Mouse (Mus musculus) cortical plate, adult 2 months (tissue): Measurements from ENCODE around the gene Ten1. TPM values are rescaled to one million over a fixed set of nuclear protein-coding genes. Genes with fewer than 3 reads are reported as not detected.

Source experiments
- H3K27ac ChIP-seq: fragments of 200-500 bp; 2 replicates; pipeline ENCODE4 v1.5.1; 2012; ENCODE audit warnings: low read length, control low read depth, inconsistent platforms; ENCODE audit not compliant: insufficient read depth
- H3K4me1 ChIP-seq: fragments of 200-500 bp; 2 replicates; pipeline ENCODE4 v1.6.1; 2011; ENCODE audit warnings: low read length; ENCODE audit not compliant: control insufficient read depth, insufficient read depth
- H3K4me3 ChIP-seq: fragments of 200-500 bp; 2 replicates; pipeline ENCODE4 v1.5.1; 2011; ENCODE audit warnings: mild to moderate bottlenecking, low read length, control low read depth; ENCODE audit not compliant: insufficient read depth
- CTCF ChIP-seq: fragments of 200-500 bp; IDR thresholded peaks from 2 replicates; pipeline ENCODE4 v1.5.1; 2011; ENCODE audit warnings: mild to moderate bottlenecking, control low read depth, low read length; ENCODE audit not compliant: insufficient read depth; ENCODE audit errors: extremely low read depth
- POLR2A ChIP-seq: fragments of 200-500 bp; IDR thresholded peaks from 2 replicates; pipeline ENCODE4 v1.6.1; 2011; ENCODE audit warnings: mild to moderate bottlenecking, low read length, control low read depth; ENCODE audit not compliant: insufficient read depth; ENCODE audit errors: extremely low read depth
- polyA plus RNA-seq: library from polyadenylated mRNA; depleted of rRNA; stranded (reverse); fragments of >200 nt; gene quantifications from 2 replicates; pipeline ENCODE4 v1.2.3, GENCODE M21; 2012

Gene Ten1
- polyA plus RNA-seq, 1 experiment, result 56.1 TPM

- no peak for TF ChIP-seq CTCF
- TF ChIP-seq POLR2A, result no peak
Observed at GRCm38 (mm10) chr11:116210696-116211095, 12.0 kb downstream of the Ten1 start.

GRCm38 (mm10) chr11:116212847-116213246 is 14.2 kb downstream of the Ten1 start:
- Histone ChIP-seq H3K27ac (no peak overlapping the region), H3K4me3 (no peak overlapping the region), H3K4me1 (no peaks in the 10 kb centered on the region)
- TF ChIP-seq POLR2A (no peak), CTCF (no peak)

More at GRCm38 (mm10) chr11:116210696-116211095, 12.0 kb downstream of the Ten1 start:
- H3K27ac ChIP-seq, result no peak overlapping the region
- no peak overlapping the region for H3K4me3 ChIP-seq
- no peaks in the 10 kb centered on the region for H3K4me1 ChIP-seq

DNA sequence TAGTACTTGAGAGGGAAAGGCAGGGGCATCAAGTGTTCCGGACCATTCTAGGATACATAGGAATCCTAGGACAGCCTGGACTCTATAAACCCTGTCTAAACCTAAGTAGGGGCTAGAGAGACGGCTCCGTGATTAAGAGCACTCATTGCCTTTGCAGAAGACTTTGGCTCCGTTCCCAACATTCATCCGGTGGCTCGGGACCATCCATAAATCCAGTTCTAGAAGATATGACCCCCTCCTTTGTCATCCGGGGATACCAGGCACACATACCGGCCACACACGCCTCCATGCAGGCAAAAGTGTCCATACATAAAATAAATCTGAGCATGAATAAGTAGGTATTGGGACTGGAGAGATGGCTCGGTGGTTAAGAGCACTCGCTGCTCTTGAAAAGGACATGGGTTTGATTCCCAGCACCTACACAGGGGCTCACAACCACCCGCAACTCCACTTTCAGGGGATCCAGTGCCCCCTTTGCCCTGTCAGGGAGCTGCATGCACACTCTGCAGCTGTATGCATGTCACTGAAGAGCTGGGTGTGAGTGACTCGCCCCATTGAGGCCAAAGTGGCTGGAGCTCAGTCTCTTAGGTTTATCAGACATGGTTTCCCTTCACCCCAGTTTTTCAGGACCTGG is 15.3 kb downstream of the Ten1 start:
- TF ChIP-seq POLR2A (no peak), CTCF (no peak)

DNA sequence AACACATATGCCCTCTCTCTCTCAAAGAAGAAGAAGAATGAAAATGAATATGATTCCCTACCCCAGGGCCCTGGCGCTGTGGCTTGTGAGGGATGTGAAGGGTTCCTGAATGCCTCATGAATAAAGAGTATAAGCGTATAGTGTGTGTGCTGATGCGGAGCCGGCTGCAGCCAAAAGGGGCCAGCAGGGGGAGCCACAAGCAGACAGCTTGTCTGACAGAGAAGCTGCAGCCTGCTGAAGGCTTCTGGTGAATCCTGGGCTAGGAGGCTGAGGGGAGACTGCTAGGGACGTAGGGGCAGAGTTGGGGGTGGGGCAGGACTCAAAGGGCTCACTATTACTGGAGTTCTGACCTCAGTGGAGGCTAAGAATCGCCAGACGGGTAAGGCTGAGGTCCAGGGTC is 16.5 kb downstream of the Ten1 start:
- Histone ChIP-seq H3K4me1 (peaks cover 5% of the 10 kb centered on the region; the same call in 1 of the 2 replicates), H3K27ac (no peak overlapping the region), H3K4me3 (no peak overlapping the region)
- 0 out of 2 replicates have a peak, but pooled peaks have one; percentile 3 for TF ChIP-seq CTCF
- TF ChIP-seq POLR2A, result no peak

More for the DNA sequence above, 15.3 kb downstream of the Ten1 start:
- Histone ChIP-seq H3K27ac (no peak overlapping the region), H3K4me1 (peaks cover 5% of the 10 kb centered on the region; the same call in 1 of the 2 replicates), H3K4me3 (no peak overlapping the region)

GRCm38 (mm10) chr11:116215991-116216390 is 17.3 kb downstream of the Ten1 start:
- no peak overlapping the region for H3K27ac ChIP-seq
- H3K4me3 ChIP-seq, result no peak overlapping the region
- TF ChIP-seq POLR2A (no peak), CTCF (no peak)
- H3K4me1 ChIP-seq, result peaks cover 5% of the 10 kb centered on the region; the same call in 1 of the 2 replicates

- H3K4me3 ChIP-seq, result no peak overlapping the region
- peaks cover 5% of the 10 kb centered on the region; the same call in 1 of the 2 replicates for H3K4me1 ChIP-seq
- TF ChIP-seq CTCF (no peak), POLR2A (no peak)
- no peak overlapping the region for H3K27ac ChIP-seq
Observed at GRCm38 (mm10) chr11:116216549-116216948, 17.9 kb downstream of the Ten1 start.

DNA sequence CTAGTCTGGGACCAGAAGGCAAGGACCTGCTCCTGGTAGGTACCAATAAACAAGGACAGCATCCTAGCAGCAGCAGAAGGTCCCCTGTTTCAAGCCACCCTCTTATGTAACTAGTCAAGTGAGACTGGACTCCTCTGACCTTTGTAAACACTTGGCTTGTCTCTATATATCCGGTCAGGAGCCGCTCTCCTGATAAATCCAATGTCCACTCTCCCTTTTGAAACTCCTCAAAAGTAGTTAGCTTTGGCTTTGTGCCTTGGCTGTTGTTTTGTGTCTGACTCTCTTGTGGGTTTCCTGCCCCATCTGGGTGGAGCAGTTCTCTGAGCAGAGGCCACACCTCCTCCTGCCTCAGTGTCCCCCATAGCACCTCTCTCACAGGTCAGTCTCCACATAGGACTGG is 19.6 kb downstream of the Ten1 start:
- no peak for TF ChIP-seq CTCF
- TF ChIP-seq POLR2A, result no peak
- H3K4me3 ChIP-seq, result no peak overlapping the region
- peaks cover 5% of the 10 kb centered on the region; the same call in 1 of the 2 replicates for H3K4me1 ChIP-seq
- H3K27ac ChIP-seq, result peak overlapping the region; percentile 71

DNA sequence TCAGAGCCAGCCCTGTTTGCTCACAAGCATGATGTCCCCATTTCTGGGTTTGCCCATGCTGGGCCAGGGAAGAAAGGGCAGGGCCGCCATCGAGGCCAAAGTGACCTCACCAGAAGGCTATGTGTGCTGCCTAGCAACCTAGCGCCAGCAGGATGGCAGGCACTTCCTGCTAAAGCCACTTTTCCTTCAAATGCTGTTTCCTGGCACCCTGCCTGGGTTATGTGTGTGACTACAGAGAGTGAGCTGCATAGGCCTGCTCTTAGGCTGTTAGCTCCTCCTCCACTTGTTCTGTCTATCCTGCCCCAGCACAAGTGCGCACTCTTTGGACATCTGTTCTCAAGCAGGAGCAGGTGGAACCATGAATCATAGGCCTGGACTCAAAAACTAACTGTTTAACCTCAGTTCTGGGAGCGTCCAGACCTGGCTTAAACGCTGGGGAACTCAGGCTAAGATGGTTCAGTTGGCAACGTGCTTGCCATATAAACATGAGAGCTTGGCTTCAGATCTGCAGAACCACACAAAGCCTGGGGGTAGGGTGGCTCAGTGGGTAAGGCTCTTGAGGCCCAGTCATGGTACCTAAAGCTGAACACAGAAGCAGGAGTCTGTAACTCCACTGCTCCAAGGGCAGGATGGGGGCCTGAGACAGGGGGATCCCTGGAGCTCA is 20.2 kb downstream of the Ten1 start:
- H3K4me3 ChIP-seq, result no peak overlapping the region
- H3K27ac ChIP-seq, result peak overlapping the region; percentile 71
- peaks cover 5% of the 10 kb centered on the region; the same call in 1 of the 2 replicates for H3K4me1 ChIP-seq
- TF ChIP-seq POLR2A (no peak), CTCF (no peak)

DNA sequence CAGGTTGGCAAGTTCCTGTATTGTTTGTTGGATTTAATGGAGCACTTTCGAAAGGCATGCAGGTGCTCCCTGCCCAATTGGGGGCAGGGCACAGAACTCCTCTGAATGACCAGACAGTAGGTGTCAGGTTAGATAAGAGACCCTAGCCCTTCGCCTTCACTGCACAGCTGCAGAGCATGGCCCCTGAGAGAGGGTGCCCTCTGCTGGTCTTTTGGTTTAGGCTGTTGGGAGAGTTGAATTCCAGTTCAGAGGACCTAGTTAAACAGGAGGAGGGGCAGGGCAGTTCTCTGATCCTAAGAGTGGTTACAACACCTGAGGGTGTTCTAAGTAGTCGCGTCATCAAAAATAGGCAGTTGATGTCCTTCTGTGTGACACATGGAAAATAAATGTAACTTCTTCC is 21.2 kb downstream of the Ten1 start:
- peaks cover 5% of the 10 kb centered on the region; the same call in 1 of the 2 replicates for H3K4me1 ChIP-seq
- TF ChIP-seq POLR2A (no peak), CTCF (peak; percentile 64)
- H3K27ac ChIP-seq, result no peak overlapping the region
- no peak overlapping the region for H3K4me3 ChIP-seq
